9 mouse cellular contexts compared by ENCODE assay signal in genomic region chr9:43221643-43222428, GRCm38 (mm10). TPM values are rescaled to one million over a fixed set of nuclear protein-coding genes. Genes with fewer than 3 reads are reported as not detected.
A peak's percentile ranks its signal among the peaks of the same experiment; 100 is the strongest.
DNase-seq lines count a peak whose midpoint lies in the region; ATAC-seq and TF ChIP-seq lines count a peak whose summit lies in the region.
"Had no signal": no experiment of that assay in that cellular context is flagged by ENCODE, and none has a peak within 500 bp of the region (broad histone marks: within the 10 kb centered on the region; RNA-seq: fewer than 3 reads in every experiment).

No protein-coding gene starts in this region.

- peak; percentile 84 for TF ChIP-seq RAD21 in CH12.LX (IDR thresholded peaks at IDR 0.05; ENCODE audit: low read depth, low read length)

- ATAC-seq in erythroblast, adult 5-6 weeks (replicated peaks; ENCODE audit: low FRiP score, poor library complexity, severe bottlenecking), result peak; percentile 66
- peak; percentile 30 for ATAC-seq in lung, embryonic 14.5 days (ENCODE audit: insufficient read depth)

- H3K9ac ChIP-seq in CH12.LX (ENCODE audit: insufficient read depth, low read depth), result no peak overlapping the region
- H3K9ac ChIP-seq in lung, embryonic 14.5 days, result no peak overlapping the region
- H3K9ac ChIP-seq: heart, embryonic 15.5 days had no signal

- TF ChIP-seq EP300 in CH12.LX (IDR thresholded peaks at IDR 0.05; ENCODE audit: low read length), result no peak

- intact Hi-C loops in heart, postnatal 10 days (cut with DNase I), result loop anchor here (1.0 to 5.0 kb wide), 2 partner anchors 45 to 62 kb away; no protein-coding TSS in a partner anchor

- dilution Hi-C loops in CH12.LX (cut with MboI; ENCODE audit: extremely low pct_ligation_motif_present, extremely low pct_unique_long_range_greater_than_20kb, low sequenced_read_pairs), result no loop called here

- peak; percentile 68 for DNase-seq in CH12.LX (ENCODE audit: extremely low read depth)
- peak; percentile 87 to 94 for DNase-seq in heart, postnatal 10 days
- peak; percentile 91 for DNase-seq in layer of hippocampus, adult 11-12 months (ENCODE audit: low spot score)
- DNase-seq in lung, embryonic 14.5 days, result peak; percentile 97
- peak; percentile 77 for DNase-seq in ovary, postnatal 36 days (ENCODE audit: low spot score)
- peak; percentile 88 for DNase-seq in thymus, postnatal 4 days

- no peak overlapping the region for H3K4me3 ChIP-seq in CH12.LX (replicated peaks in 1 of 3; ENCODE audit: low read depth in 2 of 3, low read length in 2 of 3, poor library complexity in 1 of 3)
- no peak overlapping the region for H3K4me3 ChIP-seq in bone marrow macrophage, adult 2 months (ENCODE audit: insufficient read depth, low read length)
- H3K4me3 ChIP-seq in lung, embryonic 14.5 days (ENCODE audit: low read depth, low read length), result no peak overlapping the region
- H3K4me3 ChIP-seq: heart, embryonic 15.5 days had no signal

- H3K79me2 ChIP-seq in CH12.LX (replicated peaks; ENCODE audit: control insufficient read depth, extremely low read depth, insufficient read depth, poor library complexity, severe bottlenecking), result no peaks in the 10 kb centered on the region

- H3K36me3 ChIP-seq in CH12.LX (replicated peaks in 1 of 2; ENCODE audit: control insufficient read depth in 1 of 2, insufficient read depth in 1 of 2, low read length in 1 of 2), result no peaks in the 10 kb centered on the region
- H3K36me3 ChIP-seq in lung, embryonic 14.5 days (ENCODE audit: insufficient read depth), result peaks cover 40% of the 10 kb centered on the region

- H3K4me1 ChIP-seq in CH12.LX (ENCODE audit: control insufficient read depth in 1 of 2, insufficient read depth in 2 of 2), result no peaks in the 10 kb centered on the region
- no peaks in the 10 kb centered on the region for H3K4me1 ChIP-seq in bone marrow macrophage, adult 2 months (ENCODE audit: control insufficient read depth, insufficient read depth, low read length)
- H3K4me1 ChIP-seq in lung, embryonic 14.5 days (ENCODE audit: insufficient read depth), result 0 out of 2 replicates have a peak, but pooled peaks cover 5% of the 10 kb centered on the region

- peaks cover 53% of the 10 kb centered on the region for H3K27me3 ChIP-seq in CH12.LX (replicated peaks)
- H3K27me3 ChIP-seq in lung, embryonic 14.5 days (ENCODE audit: insufficient read depth, low read length), result no peaks in the 10 kb centered on the region
- H3K27me3 ChIP-seq: heart, embryonic 15.5 days had no signal

- H3K9me3 ChIP-seq in CH12.LX (replicated peaks; ENCODE audit: low read length), result no peaks in the 10 kb centered on the region
- H3K9me3 ChIP-seq in lung, embryonic 14.5 days (ENCODE audit: low read depth, low read length), result no peaks in the 10 kb centered on the region
- H3K9me3 ChIP-seq: heart, embryonic 15.5 days had no signal

- in situ Hi-C loops in CH12.LX (cut with MboI; ENCODE audit: low pct_ligation_motif_present, low pct_unique_long_range_greater_than_20kb, low sequenced_read_pairs), result no loop called here

- no peak for TF ChIP-seq POLR2A in CH12.LX (IDR thresholded peaks at IDR 0.05; ENCODE audit: low read depth, low read length)
- no peak for TF ChIP-seq POLR2A in bone marrow macrophage, adult 2 months (IDR thresholded peaks at IDR 0.05; ENCODE audit: borderline replicate concordance, low read depth, low read length)

- no peak overlapping the region for H3K4me2 ChIP-seq in CH12.LX (ENCODE audit: insufficient read depth, low read depth, poor library complexity, severe bottlenecking)
- H3K4me2 ChIP-seq in lung, embryonic 14.5 days, result no peak overlapping the region
- H3K4me2 ChIP-seq: heart, embryonic 15.5 days had no signal

- 42% methylated on average over 18 of the region's 18 CpGs for WGBS in lung, embryonic 14.5 days

- peak; percentile 65 to 93 for TF ChIP-seq CTCF in CH12.LX (conservative IDR thresholded peaks at IDR 0.05 in 1 of 2, IDR thresholded peaks at IDR 0.05 in 1 of 2; ENCODE audit: low read depth in 2 of 2, low read length in 2 of 2)
- peak; percentile 60 for TF ChIP-seq CTCF in bone marrow macrophage, adult 2 months (IDR thresholded peaks at IDR 0.05; ENCODE audit: low read depth, low read length)
- peak; percentile 93 for TF ChIP-seq CTCF in lung, embryonic 14.5 days (IDR thresholded peaks at IDR 0.05; ENCODE audit: low read depth)

- no peak overlapping the region for H3K27ac ChIP-seq in CH12.LX (ENCODE audit: insufficient read depth, low read depth)
- H3K27ac ChIP-seq in bone marrow macrophage, adult 2 months (ENCODE audit: insufficient read depth, low read depth, low read length), result no peak overlapping the region
- H3K27ac ChIP-seq in lung, embryonic 14.5 days (ENCODE audit: low read depth), result 0 out of 2 replicates have a peak overlapping the region, but pooled peaks have one; percentile 2
- H3K27ac ChIP-seq: heart, embryonic 15.5 days had no signal

TF ChIP-seq in CH12.LX, 34 proteins besides CTCF, POLR2A, EP300 and RAD21:
- TF ChIP-seq HCFC1 (IDR thresholded peaks at IDR 0.05; ENCODE audit: low read depth, low read length) (no peak), SIN3A (IDR thresholded peaks at IDR 0.05; ENCODE audit: low read length) (no peak), NELFE (IDR thresholded peaks at IDR 0.05; ENCODE audit: low read depth, low read length) (peak; percentile 47; the same call in 1 of the 2 replicates), MAX (IDR thresholded peaks at IDR 0.05; ENCODE audit: low read length) (0 out of 2 replicates have a peak, but pooled peaks have one; percentile 24), E2F4 (IDR thresholded peaks at IDR 0.05; ENCODE audit: insufficient replicate concordance, low read depth, low read length) (no peak), JUN (IDR thresholded peaks at IDR 0.05; ENCODE audit: insufficient read depth, low read depth, low read length) (no peak), RCOR1 (conservative IDR thresholded peaks at IDR 0.05; ENCODE audit: low read depth, low read length) (no peak), TCF12 (IDR thresholded peaks at IDR 0.05; ENCODE audit: low read depth, low read length) (no peak), CHD2 (IDR thresholded peaks at IDR 0.05; ENCODE audit: low read length) (no peak), SMC3 (IDR thresholded peaks at IDR 0.05; ENCODE audit: low read depth, low read length) (peak; percentile 92), ZC3H11A (IDR thresholded peaks at IDR 0.05; ENCODE audit: low read depth, low read length) (peak; percentile 46), NRF1 (IDR thresholded peaks at IDR 0.05; ENCODE audit: low read depth, low read length) (no peak)

RNA-seq across cellular contexts. Expression of gene Pou2f3, which starts 11.7 kb away (rescaled TPM):
- total RNA-seq in CH12.LX (2012; rRNA removed) (not detected in 2 replicates), CH12.LX (2014; rRNA removed) (0.08 and 0.21 TPM in 2 replicates)
- 0.41 and 0.49 TPM in 2 replicates for polyA plus RNA-seq in CH12.LX (2012; ENCODE audit: insufficient read length, low read depth)
- polyA plus RNA-seq in bone marrow macrophage, adult 2 months (2012; ENCODE audit: insufficient read depth, insufficient read length, missing spikeins), result not detected in 2 replicates
- total RNA-seq in erythroblast, adult 5-6 weeks (2015; ENCODE audit: low replicate concordance), result not detected in 2 replicates
- not detected in 2 replicates for total RNA-seq in erythroblast, adult 5-6 weeks (2017; ENCODE audit: low replicate concordance)
- under 1 TPM; 0.20 to 0.26 TPM for total RNA-seq in heart, postnatal 10 days (2021)
- polyA plus RNA-seq in lung, embryonic 14.5 days (2014; fragmentation: Nextera tagmentation; extraction: Ambion mirVana), result 0.08 and 0.16 TPM in 2 replicates

RNA-seq across cellular contexts. Expression of gene Oaf, which starts 17.9 kb away (rescaled TPM):
- total RNA-seq in CH12.LX (2012; rRNA removed) (not detected in 2 replicates), CH12.LX (2014; rRNA removed) (not detected in 2 replicates)
- polyA plus RNA-seq in CH12.LX (2012; ENCODE audit: insufficient read length, low read depth), result not detected in 2 replicates
- 0.40 and 1.3 TPM in 2 replicates for polyA plus RNA-seq in bone marrow macrophage, adult 2 months (2012; ENCODE audit: insufficient read depth, insufficient read length, missing spikeins)
- total RNA-seq in erythroblast, adult 5-6 weeks (2015; ENCODE audit: low replicate concordance), result 2.1 and 21.7 TPM in 2 replicates
- total RNA-seq in erythroblast, adult 5-6 weeks (2017; ENCODE audit: low replicate concordance), result 1.8 and 3.7 TPM in 2 replicates
- 10 to 100 TPM; 24.3 to 28.6 TPM for total RNA-seq in heart, postnatal 10 days (2021)
- 84.5 and 95.4 TPM in 2 replicates for polyA plus RNA-seq in lung, embryonic 14.5 days (2014; fragmentation: Nextera tagmentation; extraction: Ambion mirVana)
